Mouse (Mus musculus): ENCODE data around the gene Cdh6.

The Cdh6 gene

DNA sequence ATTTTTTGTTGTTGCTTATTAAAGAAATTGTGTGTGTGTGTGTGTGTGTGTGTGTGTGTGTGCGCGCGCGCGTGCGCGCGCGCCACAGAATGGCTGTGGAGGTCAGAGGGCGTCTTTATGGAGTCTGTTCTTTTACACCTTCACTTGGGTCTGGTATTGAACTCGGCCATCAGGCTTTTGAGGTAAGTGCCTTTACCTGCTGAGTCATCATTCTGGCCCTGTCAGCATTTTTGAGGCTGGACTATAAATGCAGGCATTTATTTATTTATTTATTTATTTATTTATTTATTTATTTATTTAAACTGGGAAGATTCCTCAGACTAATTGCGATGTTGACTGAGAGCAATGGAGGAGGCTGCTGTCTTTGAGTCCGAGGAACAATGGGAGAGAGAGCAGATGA, 109.8 kb downstream of the Cdh6 start:
- no peak for DNase-seq (ENCODE audit: low read depth, low spot score)

DNA sequence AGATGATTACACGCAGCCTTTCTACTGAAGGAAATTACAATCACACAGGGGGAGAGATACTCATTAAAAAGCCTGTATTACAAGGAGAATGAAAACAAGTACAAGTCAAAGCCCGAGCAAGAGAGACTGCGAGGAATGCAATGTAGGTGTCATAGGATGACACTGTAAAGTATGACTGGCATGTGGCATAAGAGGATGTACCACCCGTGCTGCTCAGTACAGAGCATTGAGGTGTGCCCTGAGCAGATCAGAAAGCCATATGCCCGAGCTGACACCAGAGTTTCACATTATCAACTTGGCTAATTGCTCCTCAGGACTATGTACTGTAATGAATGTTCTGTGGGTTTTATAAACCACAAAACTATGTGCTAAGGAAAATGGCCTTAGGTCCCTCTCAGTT, 115.7 kb downstream of the Cdh6 start:
- no peak for DNase-seq (ENCODE audit: low read depth, low spot score)

DNA sequence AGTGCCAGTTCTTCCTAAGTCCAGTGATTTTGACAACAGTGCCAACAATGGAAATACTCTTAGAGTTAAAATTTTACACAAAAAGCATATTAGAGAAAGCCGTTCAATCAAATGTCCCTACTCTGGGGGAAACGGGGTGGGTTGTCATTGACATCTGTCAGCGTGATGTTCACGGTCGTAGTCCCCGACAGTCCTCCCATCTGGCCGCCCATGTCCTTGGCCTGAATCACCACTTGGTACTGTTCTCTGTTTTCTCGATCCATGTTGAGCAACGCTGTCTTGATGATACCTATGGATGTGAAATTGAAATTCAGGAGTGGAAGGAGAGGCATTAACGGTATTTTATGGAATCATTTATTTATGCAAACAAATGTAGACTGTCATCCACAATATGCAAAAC, 116.2 kb downstream of the Cdh6 start:
- no peak for DNase-seq (ENCODE audit: low read depth, low spot score)

DNA sequence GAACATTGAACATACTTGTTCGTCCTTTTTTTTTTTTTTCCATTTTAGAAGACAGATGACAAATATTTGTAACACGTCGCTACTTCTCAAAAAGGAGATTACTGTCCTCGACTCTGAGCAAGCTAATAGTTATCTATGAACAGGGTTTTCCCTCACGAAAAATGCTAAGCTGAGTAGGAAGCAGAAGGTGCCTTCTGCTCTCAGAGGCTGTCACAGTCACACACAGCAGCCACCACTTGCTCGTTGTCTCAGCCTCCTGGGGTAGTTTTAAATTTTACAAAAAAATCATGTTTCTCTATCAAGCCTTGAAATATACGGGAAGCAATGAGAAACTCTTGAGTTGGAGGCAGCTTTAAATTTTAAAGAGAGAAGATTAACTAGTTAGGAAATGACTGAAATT, 125.6 kb downstream of the Cdh6 start:
- DNase-seq (ENCODE audit: low read depth, low spot score) = no peak

DNA sequence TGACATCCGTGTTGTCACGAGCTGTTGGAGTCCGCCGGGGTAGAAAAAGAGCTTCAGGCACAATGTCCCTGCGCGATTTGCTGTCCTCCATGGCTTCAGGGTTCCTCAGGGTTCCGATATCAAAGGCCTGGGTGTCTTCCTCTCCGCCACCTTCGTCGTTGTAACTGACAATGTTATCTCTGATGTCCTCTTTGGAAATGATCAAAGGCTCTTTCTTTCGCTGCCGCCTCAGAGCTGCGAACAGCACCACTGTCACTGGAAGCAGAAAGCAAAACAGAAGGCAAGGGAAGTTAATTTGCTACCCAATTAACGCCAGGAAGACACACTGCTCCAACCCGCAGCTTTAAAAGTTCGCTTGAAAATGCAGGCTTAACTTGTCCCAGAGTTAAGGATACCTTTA, 139.0 kb downstream of the Cdh6 start:
- DNase-seq (ENCODE audit: low read depth, low spot score) = no peak

DNA sequence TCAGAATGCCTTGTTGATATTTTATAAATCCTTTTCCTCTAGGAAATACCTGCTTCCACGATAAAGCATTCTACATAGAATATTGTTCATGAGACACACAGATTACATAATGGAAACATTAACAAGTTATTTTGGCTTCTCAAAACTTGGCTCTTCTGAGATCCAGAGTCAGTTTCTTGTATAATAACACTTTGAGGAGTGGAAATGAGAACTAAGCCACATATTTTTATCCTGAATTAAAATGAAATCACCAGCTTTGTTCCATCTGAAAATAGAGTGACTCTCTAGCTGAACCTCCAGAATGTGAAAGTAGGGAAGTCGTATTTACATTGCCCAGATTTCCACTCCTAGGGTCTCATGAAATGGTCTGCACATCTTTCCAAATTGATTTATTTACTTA, 142.8 kb downstream of the Cdh6 start:
- DNase-seq (ENCODE audit: low read depth, low spot score) = no peak

DNA sequence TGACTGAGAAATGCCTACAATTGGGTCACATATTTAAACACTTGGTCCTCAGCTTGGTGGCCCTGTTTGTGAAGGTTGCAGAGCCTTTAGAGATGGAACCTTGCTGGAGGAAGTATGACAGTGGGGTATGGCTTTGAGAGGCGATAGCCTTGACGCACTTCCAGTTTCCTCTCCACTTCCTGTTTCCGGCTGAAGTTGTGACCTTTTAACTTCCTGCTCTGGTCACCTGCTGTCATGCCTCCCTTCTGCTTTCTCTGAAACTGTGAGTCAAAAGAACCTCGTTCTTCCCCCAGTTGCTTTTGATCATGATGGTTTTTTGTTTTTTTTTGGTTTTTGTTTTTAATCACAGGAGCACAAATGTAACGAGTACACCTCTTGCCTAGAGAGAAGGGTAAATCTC, 146.0 kb downstream of the Cdh6 start:
- DNase-seq (ENCODE audit: low read depth, low spot score) = no peak

DNA sequence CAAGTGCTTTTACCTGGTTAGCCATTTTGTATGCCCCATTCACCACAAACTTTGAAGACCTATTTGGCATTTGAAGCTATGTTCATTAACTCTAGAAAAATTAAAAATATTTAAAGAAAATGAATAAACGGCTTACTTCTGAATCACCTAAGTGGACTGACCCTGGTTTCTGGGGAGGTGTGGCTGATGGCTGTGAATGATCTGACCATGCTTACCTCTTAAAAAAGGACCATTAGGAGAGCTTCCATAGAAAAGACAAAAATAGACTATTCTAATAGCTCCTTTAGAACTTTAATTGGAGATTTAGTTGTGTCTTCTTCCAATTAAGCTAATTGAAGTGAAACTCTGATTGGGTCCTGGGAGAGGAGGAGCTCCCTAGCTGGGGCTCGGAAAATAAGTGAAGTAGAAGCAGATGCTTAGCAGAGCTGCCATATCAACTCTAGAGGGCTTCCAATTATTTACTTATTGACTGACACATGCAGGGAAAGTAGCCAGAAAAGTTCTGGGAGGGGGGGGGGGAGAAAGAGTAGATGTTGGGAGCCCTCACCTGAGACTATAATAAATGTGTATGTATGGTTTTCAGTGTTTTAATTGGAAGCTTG, 156.6 kb downstream of the Cdh6 start:
- no peak for DNase-seq (ENCODE audit: low read depth, low spot score)

DNA sequence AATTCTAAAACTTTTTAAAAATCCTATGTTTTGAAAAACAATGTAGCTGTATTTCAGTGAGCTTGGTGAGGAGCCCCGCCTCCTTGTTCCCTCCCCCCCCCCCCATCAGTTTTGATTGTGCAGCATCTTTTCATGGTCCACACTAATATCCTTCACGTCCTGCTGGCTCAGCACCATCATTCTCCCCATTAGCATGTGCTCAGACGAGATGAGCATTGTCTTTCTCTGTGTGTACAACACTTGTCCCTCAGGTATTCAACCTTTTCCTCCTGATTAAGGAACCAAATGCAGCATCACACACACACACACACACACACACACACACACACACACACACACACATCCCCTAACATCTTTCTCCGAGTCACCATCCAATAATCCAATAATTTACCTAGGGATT, 164.7 kb downstream of the Cdh6 start:
- no peak for DNase-seq (ENCODE audit: low read depth, low spot score)

DNA sequence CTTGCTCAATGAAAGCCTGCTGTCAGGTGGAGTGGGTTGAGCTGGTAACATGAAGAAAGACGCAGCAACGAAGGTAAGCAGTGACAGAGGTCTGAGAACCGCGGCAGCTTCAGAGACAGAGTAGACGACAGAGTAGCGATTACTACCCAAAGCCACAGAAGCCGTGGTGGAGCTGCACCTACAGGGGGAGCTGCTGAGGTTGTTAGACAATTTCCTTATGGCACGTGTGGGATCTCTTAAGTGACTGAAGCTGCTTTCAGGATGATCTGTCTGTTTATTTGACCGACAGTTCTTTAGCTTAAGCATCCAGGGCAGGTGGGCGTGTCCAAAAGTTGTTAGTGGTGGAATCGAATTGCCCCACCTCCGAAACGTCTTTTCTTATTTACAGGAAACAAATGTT, 167.5 kb downstream of the Cdh6 start:
- peak; percentile 87 for DNase-seq (ENCODE audit: low read depth, low spot score)

DNA sequence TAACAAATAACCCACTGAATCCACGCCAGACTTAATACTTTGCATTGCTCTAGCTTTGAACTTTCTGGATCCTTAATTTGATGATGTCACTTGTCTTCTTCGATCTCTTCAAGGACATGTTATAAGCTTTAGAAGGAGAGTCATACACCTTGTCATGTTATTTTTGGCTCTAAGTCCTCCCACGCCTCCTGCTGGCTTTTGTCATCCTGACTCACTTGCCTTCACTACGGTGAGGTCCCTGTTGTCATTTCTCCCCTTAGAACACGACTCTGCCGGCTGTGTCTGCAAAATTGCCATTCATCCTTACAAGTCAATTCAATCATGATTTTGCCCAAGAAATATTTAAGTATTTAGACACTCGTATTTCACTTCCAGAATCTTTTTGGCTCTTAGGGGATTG, 171.9 kb downstream of the Cdh6 start:
- DNase-seq (ENCODE audit: low read depth, low spot score) = no peak

DNA sequence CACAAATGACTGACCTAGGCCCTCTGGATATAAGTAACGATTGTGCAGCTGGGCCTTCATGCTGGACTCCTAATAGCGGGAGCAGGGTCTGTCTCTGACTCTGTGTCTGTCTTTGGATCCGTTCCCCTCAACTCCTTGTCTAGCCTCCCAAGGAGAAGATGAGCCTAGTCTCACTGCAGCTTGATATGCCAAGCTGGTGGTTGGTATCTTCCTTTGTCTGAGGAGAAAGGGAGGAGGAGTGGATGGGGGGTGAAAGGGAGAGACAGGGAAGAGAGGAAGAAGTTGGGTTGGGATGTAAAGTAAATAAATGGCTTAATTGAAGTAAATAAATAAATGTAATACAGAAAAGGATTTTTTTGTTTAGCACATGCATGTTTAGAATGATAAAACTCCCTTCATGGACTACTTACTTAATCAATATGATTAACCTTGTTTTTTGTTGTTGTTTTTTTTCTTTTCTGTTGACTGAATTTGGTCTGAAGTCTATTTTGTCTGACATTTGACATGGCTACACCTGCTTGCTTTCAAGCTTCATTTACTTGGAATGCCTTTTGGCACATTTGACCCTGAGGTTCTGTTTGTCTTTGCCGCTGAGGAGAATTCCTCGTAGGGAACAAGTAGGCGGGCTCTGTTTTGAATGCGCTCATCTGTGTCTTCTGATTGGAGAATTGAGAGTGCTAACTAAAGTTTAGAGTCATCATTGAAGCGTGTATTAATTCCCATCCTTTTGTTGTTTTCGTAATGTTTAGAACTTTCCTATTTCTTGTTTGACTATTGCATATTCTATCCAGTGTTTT, 178.7 kb downstream of the Cdh6 start:
- no peak for DNase-seq (ENCODE audit: low read depth, low spot score)
